ENCODE assay signal across 10 mouse cellular contexts in the genomic region with DNA sequence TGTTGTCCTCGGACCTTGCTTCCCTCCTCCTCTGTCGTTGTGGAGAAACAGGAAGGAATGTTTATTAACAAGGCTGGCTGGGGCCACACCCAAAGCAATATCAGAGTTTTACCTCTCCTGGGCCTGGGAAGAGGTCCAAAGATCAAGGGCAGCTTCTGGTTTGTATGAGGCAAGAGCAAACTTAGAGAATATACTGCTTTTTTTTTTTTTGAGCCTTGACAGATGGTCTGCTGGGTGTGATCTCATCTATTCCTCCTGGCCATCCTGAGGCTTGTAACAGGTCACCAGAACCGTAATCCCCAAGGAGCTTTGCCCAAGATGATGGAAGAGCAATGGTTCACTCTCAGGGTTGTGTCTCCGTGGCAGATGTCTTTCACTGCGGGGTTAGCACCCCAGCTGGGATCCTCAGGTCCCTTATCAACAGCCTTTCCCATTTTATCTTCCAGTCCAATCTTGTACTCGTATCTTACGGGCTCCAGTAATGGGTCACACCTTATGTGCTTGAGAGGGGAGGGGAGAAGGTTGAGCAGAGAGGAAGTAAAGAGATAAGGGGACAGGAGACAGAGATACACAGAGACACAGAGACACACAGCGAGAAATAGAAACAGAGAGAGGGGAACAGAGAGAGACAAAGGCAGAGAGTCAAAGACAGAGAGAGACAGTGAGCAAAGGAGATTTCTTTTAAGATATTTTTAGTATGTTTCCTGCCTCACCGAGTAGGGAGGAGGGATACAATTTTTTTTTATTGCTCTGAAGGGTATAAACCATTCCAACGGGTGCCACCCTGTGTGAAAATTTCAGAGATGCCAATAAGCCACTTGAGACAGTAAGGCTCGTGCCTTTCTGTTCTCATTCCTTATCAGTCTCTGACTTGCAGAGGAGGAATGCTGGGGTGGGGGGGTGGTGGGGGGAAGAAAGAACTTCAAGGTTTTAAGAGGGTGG.
DNase-seq lines count a peak whose midpoint lies in the region; ATAC-seq and TF ChIP-seq lines count a peak whose summit lies in the region.
"Had no signal": no experiment of that assay in that cellular context is flagged by ENCODE, and none has a peak within 500 bp of the region (broad histone marks: within the 10 kb centered on the region; RNA-seq: fewer than 3 reads in every experiment).

No protein-coding gene starts in this region.

- intact Hi-C loops in heart, postnatal 25 days (cut with DNase I): no loop called here

- H3K4me2 ChIP-seq in heart, embryonic 15.5 days: peak overlapping the region; percentile 24
- peak overlapping the region; percentile 21; the same call in 1 of the 2 replicates for H3K4me2 ChIP-seq in heart, postnatal 0 days (ENCODE audit: low read depth, low read length)
- H3K4me2 ChIP-seq: embryonic facial prominence, embryonic 15.5 days had no signal

- no peaks in the 10 kb centered on the region for H3K36me3 ChIP-seq in heart, embryonic 15.5 days
- no peaks in the 10 kb centered on the region for H3K36me3 ChIP-seq in heart, postnatal 0 days (replicated peaks; ENCODE audit: control insufficient read depth, insufficient read depth, low read length)
- H3K36me3 ChIP-seq: embryonic facial prominence, embryonic 15.5 days had no signal

- no peak overlapping the region for H3K9ac ChIP-seq in heart, embryonic 15.5 days
- no peak overlapping the region for H3K9ac ChIP-seq in heart, postnatal 0 days (replicated peaks; ENCODE audit: low read depth, low read length)
- H3K9ac ChIP-seq: embryonic facial prominence, embryonic 15.5 days had no signal

- no peaks in the 10 kb centered on the region for H3K9me3 ChIP-seq in heart, embryonic 15.5 days (replicated peaks)
- H3K9me3 ChIP-seq in heart, postnatal 0 days (replicated peaks; ENCODE audit: control insufficient read depth, low read length): no peaks in the 10 kb centered on the region
- H3K9me3 ChIP-seq: embryonic facial prominence, embryonic 15.5 days had no signal

- no peak for DNase-seq in heart, postnatal 25 days (ENCODE audit: low spot score)
- DNase-seq in NIH3T3 (ENCODE audit: low read depth): peak; percentile 52
- no peak for DNase-seq in heart, postnatal 0 days (ENCODE audit: low spot score)
- peak; percentile 65 for DNase-seq in lung, postnatal 14 days
- DNase-seq in adrenal gland, adult 2 months: no peak
- no peak for DNase-seq in thymus, postnatal 10 days (ENCODE audit: low spot score in 2 of 2)
- DNase-seq: thymus, adult 18-20 months had no signal

- peaks cover 20% of the 10 kb centered on the region for H3K4me1 ChIP-seq in heart, embryonic 15.5 days (replicated peaks)
- peaks cover 18% of the 10 kb centered on the region; the same call in 1 of the 2 replicates for H3K4me1 ChIP-seq in heart, postnatal 0 days (ENCODE audit: control insufficient read depth, insufficient read depth)
- H3K4me1 ChIP-seq: embryonic facial prominence, embryonic 15.5 days had no signal

- TF ChIP-seq CTCF in heart, postnatal 0 days (IDR thresholded peaks at IDR 0.05; ENCODE audit: low read depth): no peak

- H3K27me3 ChIP-seq in heart, embryonic 15.5 days: no peaks in the 10 kb centered on the region
- H3K27me3 ChIP-seq in heart, postnatal 0 days (ENCODE audit: control insufficient read depth, insufficient read depth, low read length): no peaks in the 10 kb centered on the region
- H3K27me3 ChIP-seq: embryonic facial prominence, embryonic 15.5 days had no signal

- H3K4me3 ChIP-seq in heart, embryonic 15.5 days: no peak overlapping the region
- H3K4me3 ChIP-seq in heart, postnatal 0 days (ENCODE audit: low read depth, low read length): no peak overlapping the region
- H3K4me3 ChIP-seq: embryonic facial prominence, embryonic 15.5 days had no signal

- H3K27ac ChIP-seq in heart, embryonic 15.5 days: 0 out of 2 replicates have a peak overlapping the region, but pooled peaks have one; percentile 41
- 0 out of 2 replicates have a peak overlapping the region, but pooled peaks have one; percentile 20 for H3K27ac ChIP-seq in heart, postnatal 0 days (ENCODE audit: low read depth)
- H3K27ac ChIP-seq: embryonic facial prominence, embryonic 15.5 days had no signal

- 14% methylated on average over 11 of the region's 11 CpGs for WGBS in heart, embryonic 15.5 days
- 12% methylated on average over 11 of the region's 11 CpGs for WGBS in heart, postnatal 0 days

- no peak for ATAC-seq in heart, embryonic 15.5 days (replicated peaks; ENCODE audit: insufficient number of reproducible peaks, insufficient read depth, low FRiP score, low read depth)
- peak; percentile 30; the same call in 1 of the 2 replicates for ATAC-seq in heart, postnatal 0 days (ENCODE audit: insufficient read depth, low read depth)
- ATAC-seq in CD4-positive, CD25-positive, alpha-beta regulatory T cell, adult 4 months: no peak

- TF ChIP-seq EP300 in heart, postnatal 0 days (IDR thresholded peaks at IDR 0.05; ENCODE audit: low read depth): no peak

Comparison
In these comparisons a context has a peak if more than half of its experiments do, and no peak if none do; other contexts are left out.
1. DNase-seq: peak in NIH3T3 (single experiment) and lung, postnatal 14 days (single experiment); none in heart, postnatal 25 days (single experiment), heart, postnatal 0 days (single experiment), adrenal gland, adult 2 months (single experiment) and thymus, postnatal 10 days (0 of 2).